Mouse (Mus musculus) myocyte (in vitro differentiated cells): ENCODE results near the gene AC129217.1. TPM values are rescaled to one million over a fixed set of nuclear protein-coding genes. Genes with fewer than 3 reads are reported as not detected.
A peak's percentile ranks its signal among the peaks of the same experiment; 100 is the strongest.
"Not testable (repeated sequence)": the region's sequence is repeated elsewhere in the genome, so short reads cannot be mapped to it uniquely, and the experiment has no call there.

Experiments
- H3K27me3 ChIP-seq: one replicate; pipeline ENCODE4 v1.6.1; 2011; ENCODE audit not compliant: control insufficient read depth, insufficient read depth, insufficient read length
- H3K36me3 ChIP-seq: one replicate; pipeline ENCODE4 v1.6.1; 2011; ENCODE audit not compliant: control insufficient read depth, insufficient read depth
- H3K4me2 ChIP-seq: one replicate; pipeline ENCODE4 v1.6.1; 2011; ENCODE audit warnings: low read depth, control low read depth
- H3K4me3 ChIP-seq: one replicate; pipeline ENCODE4 v1.5.1; 2011; ENCODE audit warnings: mild to moderate bottlenecking, control low read depth, moderate library complexity
- H3K79me2 ChIP-seq: one replicate; pipeline ENCODE4 v1.6.1; 2011; ENCODE audit not compliant: control insufficient read depth, insufficient read depth
- H3ac ChIP-seq: one replicate; pipeline ENCODE4 v1.6.1; 2011; ENCODE audit not compliant: control insufficient read depth, insufficient read length
- CEBPB ChIP-seq: IDR thresholded peaks from 2 replicates; pipeline ENCODE4 v1.6.1; 2011; ENCODE audit warnings: mild to moderate bottlenecking, moderate library complexity; ENCODE audit not compliant: poor library complexity, insufficient read depth, severe bottlenecking
- E2F4 ChIP-seq: IDR thresholded peaks from one replicate; pipeline ENCODE4 v1.6.1; 2011; ENCODE audit warnings: mild to moderate bottlenecking, control low read depth, moderate library complexity; ENCODE audit not compliant: insufficient read depth
- MAX ChIP-seq: IDR thresholded peaks from one replicate; pipeline ENCODE4 v1.6.1; 2011; ENCODE audit warnings: low read depth, mild to moderate bottlenecking, control low read depth
- MYOD1 ChIP-seq, 3 experiments: IDR thresholded peaks; one replicate each; pipeline ENCODE4 v1.6.1; 2011; ENCODE audit warnings: control low read depth in 2 of 3, low read depth in 2 of 3, mild to moderate bottlenecking in 2 of 3, moderate library complexity in 1 of 3; ENCODE audit not compliant: insufficient read length in 2 of 3, control insufficient read depth in 1 of 3
- MYOG ChIP-seq, 3 experiments: IDR thresholded peaks; one replicate each; pipeline ENCODE4 v1.6.1; 2011; ENCODE audit warnings: control low read depth in 2 of 3, low read depth in 2 of 3, mild to moderate bottlenecking in 2 of 3; ENCODE audit not compliant: insufficient read length in 2 of 3, control insufficient read depth in 1 of 3, insufficient read depth in 1 of 3
- POLR2A ChIP-seq: IDR thresholded peaks from one replicate; pipeline ENCODE4 v1.6.1; 2011; ENCODE audit warnings: low read depth, mild to moderate bottlenecking, control low read depth, moderate library complexity; ENCODE audit not compliant: insufficient read length
- POLR2AphosphoS2 ChIP-seq: IDR thresholded peaks from one replicate; pipeline ENCODE4 v1.6.1; 2011; ENCODE audit warnings: low read depth, control low read depth; ENCODE audit not compliant: insufficient read length
- REST ChIP-seq: IDR thresholded peaks from one replicate; pipeline ENCODE4 v1.6.1; 2011; ENCODE audit warnings: mild to moderate bottlenecking, control low read depth, moderate library complexity; ENCODE audit not compliant: insufficient read depth, insufficient read length
- SRF ChIP-seq: IDR thresholded peaks from one replicate; pipeline ENCODE4 v1.6.1; 2011; ENCODE audit warnings: low read depth; ENCODE audit not compliant: control insufficient read depth, insufficient read length
- TCF12 ChIP-seq: IDR thresholded peaks from one replicate; pipeline ENCODE4 v1.6.1; 2011; ENCODE audit warnings: mild to moderate bottlenecking, control low read depth; ENCODE audit not compliant: poor library complexity, insufficient read depth, severe bottlenecking
- TCF3 ChIP-seq: IDR thresholded peaks from one replicate; pipeline ENCODE4 v1.6.1; 2011; ENCODE audit warnings: low read depth, control low read depth; ENCODE audit not compliant: insufficient read length
- USF1 ChIP-seq: IDR thresholded peaks from one replicate; pipeline ENCODE4 v1.6.1; 2011; ENCODE audit warnings: low read depth, mild to moderate bottlenecking, control low read depth, moderate library complexity
- polyA plus RNA-seq: library from polyadenylated mRNA; unstranded; fragments of >200 nt; fragmentation: generic; extraction: Trizol; gene quantifications from one replicate; pipeline ENCODE4 v1.2.1, GENCODE M21; 2012; ENCODE audit warnings: missing spikeins

Gene AC129217.1
- polyA plus RNA-seq, 1 experiment = 1.00 TPM

DNA sequence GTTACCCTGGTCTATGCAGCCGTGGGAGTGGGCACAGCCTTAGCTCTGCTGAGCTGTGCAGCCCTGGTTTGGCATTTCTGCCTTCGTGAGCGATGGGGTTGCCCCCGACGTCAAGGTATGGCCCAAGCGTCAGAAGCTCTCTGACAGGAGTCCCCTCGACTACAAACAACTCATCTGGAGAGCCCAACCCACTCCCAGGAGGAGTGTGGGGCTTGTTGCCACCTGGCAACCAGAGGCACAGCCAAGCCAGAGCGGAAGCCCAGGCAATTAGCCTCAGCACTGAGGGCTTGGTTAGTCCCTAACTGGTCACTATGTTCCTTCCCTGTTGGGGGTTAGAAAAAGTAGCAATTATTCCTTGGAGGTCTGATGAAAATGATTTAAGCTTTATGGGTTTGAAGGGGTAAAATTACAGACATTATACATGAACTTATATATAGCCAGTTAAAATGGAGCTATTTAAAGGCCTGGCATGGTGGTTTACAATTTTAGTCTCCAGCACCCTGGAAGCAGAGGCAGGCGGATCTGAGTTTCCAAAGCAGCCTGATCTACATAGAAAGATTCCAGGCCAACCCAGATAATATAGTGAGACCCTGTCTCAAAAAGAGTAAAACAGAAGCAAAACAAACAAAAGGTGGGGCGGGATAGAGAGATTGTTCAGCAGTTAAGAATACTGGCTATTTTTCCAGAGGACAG, 22.8 kb downstream of the AC129217.1 start:
- no peaks in the 10 kb centered on the region for H3K79me2 ChIP-seq
- no peak overlapping the region for H3K4me2 ChIP-seq
- H3ac ChIP-seq = no peak overlapping the region
- no peaks in the 10 kb centered on the region for H3K27me3 ChIP-seq
- peaks cover 8% of the 10 kb centered on the region for H3K36me3 ChIP-seq
- TF ChIP-seq MYOD1 (IDR thresholded peaks at IDR 0.05; ENCODE audit: control insufficient read depth in 1 of 3, insufficient read length in 2 of 3, low read depth in 2 of 3) = no peak
- TF ChIP-seq CEBPB = no peak
- TF ChIP-seq TCF12 = no peak
- no peak for TF ChIP-seq POLR2AphosphoS2
- TF ChIP-seq USF1 = no peak
- TF ChIP-seq MYOG (IDR thresholded peaks at IDR 0.05; ENCODE audit: control insufficient read depth in 1 of 3, insufficient read depth in 1 of 3, insufficient read length in 2 of 3, low read depth in 2 of 3) = no peak
- no peak for TF ChIP-seq SRF
- TF ChIP-seq MAX = no peak
- TF ChIP-seq TCF3 = no peak
- no peak for TF ChIP-seq E2F4
- no peak for TF ChIP-seq POLR2A
- no peak for TF ChIP-seq REST
- no peak overlapping the region for H3K4me3 ChIP-seq

DNA sequence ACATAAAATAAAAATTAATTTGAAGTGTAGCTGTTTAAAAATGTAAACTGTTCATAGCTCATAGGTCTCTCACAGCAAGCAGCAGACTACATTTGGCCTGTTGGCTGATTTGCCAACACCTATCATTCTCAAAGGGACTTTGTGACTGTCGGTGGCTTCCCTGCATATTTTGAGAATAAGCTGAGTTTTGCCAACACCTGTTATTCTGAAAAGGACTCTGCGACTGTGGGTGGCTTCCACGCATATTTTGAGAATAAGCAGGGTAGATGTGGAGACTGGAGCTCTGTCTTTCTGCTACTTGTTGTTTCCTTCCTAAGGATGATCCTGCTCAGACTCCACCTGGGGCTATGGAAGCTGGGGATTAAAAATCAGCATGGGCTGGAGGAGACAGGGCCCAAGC, 23.5 kb downstream of the AC129217.1 start:
- Histone ChIP-seq H3K4me3 (no peak overlapping the region), H3K79me2 (no peaks in the 10 kb centered on the region), H3K4me2 (no peak overlapping the region), H3K36me3 (peaks cover 8% of the 10 kb centered on the region), H3ac (no peak overlapping the region), H3K27me3 (no peaks in the 10 kb centered on the region)
- TF ChIP-seq TCF12 (no peak), MYOD1 (IDR thresholded peaks at IDR 0.05; ENCODE audit: control insufficient read depth in 1 of 3, insufficient read length in 2 of 3, low read depth in 2 of 3) (no peak), CEBPB (no peak), USF1 (no peak), SRF (no peak), POLR2A (no peak), E2F4 (no peak)

DNA sequence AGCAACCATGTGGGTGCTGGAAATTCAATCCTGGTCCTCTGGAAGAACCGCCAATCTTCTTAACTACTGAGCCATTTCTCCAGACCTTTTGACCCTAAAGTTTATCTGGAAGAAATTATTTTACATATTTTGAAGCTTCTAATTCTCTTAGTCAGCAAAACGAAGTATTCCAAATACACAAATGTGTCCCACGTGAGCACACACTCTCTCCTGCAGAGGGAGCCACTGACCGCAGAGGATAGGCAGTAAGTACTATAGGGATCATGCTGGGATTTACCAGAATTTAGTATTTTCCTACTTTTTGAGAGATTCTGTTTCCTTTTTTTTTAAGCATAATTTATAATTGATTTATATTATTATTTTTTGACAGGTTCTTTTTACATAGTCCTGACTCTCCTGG, 28.1 kb downstream of the AC129217.1 start:
- Histone ChIP-seq H3K36me3 (no peaks in the 10 kb centered on the region), H3K27me3 (no peaks in the 10 kb centered on the region), H3ac (no peak overlapping the region), H3K4me3 (no peak overlapping the region), H3K79me2 (no peaks in the 10 kb centered on the region), H3K4me2 (no peak overlapping the region)
- no peak for TF ChIP-seq TCF12
- TF ChIP-seq USF1 = peak; percentile 78

DNA sequence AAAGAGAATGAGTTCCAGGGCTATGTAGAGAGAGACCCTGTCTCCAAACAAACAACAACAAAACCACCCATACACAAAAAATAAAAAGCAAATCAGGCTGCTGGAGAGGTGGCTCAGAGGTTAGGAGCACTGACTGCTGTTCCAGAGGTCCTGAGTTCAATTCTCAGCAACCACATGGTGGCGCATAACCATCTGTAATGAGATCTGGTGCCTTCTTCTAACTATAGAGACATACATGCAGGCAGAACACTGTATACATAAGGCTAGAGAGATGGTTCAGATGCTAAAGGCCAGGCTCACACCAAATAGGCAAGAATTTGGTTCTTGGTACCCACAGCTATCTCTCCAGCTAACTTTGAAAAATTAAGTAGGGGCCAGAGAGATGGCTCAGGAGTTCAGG, 29.4 kb downstream of the AC129217.1 start:
- TF ChIP-seq CEBPB (no peak), TCF3 (no peak), USF1 (no peak), POLR2A (no peak), MYOG (IDR thresholded peaks at IDR 0.05; ENCODE audit: control insufficient read depth in 1 of 3, insufficient read depth in 1 of 3, insufficient read length in 2 of 3, low read depth in 2 of 3) (no peak), MYOD1 (IDR thresholded peaks at IDR 0.05; ENCODE audit: control insufficient read depth in 1 of 3, insufficient read length in 2 of 3, low read depth in 2 of 3) (no peak), MAX (no peak), E2F4 (no peak), POLR2AphosphoS2 (no peak), TCF12 (no peak), REST (no peak), SRF (no peak)
- Histone ChIP-seq H3K36me3 (no peaks in the 10 kb centered on the region), H3K79me2 (no peaks in the 10 kb centered on the region), H3K4me2 (no peak overlapping the region), H3K4me3 (no peak overlapping the region), H3ac (no peak overlapping the region), H3K27me3 (no peaks in the 10 kb centered on the region)

DNA sequence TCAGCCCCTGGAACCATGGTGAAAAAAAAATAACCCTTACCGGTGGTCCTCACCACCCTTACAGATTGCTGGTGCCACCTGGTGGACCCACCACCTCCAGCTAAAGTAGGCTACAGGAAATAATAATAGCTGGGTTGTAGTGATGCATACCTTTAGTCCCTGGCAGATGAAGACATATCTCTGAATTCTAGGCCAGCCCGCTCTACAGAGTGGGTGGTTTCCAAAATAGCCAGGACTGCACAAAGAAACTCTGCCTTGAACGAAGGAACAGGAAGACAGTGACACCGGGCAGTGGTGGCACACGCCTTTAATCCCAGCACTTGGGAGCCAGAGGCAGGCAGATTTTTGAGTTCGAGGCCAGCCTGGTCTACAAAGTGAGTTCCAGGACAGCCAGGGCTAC, 34.7 kb downstream of the AC129217.1 start:
- Histone ChIP-seq H3K27me3 (no peaks in the 10 kb centered on the region), H3K36me3 (no peaks in the 10 kb centered on the region), H3K79me2 (no peaks in the 10 kb centered on the region), H3ac (no peak overlapping the region), H3K4me2 (no peak overlapping the region), H3K4me3 (no peak overlapping the region)
- TF ChIP-seq POLR2AphosphoS2 = no peak
- no peak for TF ChIP-seq USF1
- TF ChIP-seq E2F4 = no peak

DNA sequence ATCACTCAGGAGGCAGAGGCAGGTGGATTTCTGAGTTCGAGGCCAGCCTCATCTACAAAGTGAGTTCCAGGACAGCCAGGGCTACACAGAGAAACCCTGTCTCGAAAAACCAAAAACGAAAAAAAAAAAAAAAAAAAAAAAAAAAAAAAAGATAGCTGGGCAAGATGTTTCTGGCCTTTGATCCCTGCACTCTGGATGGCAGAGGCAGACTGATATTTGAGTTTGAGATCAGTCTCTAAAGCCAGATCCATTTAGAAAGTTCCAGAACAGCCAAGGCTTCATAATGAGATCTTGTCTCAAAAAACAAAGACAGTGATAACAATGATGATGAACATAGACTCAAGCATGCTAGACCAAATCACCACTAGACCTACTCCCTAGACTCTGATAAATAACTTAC, 40.8 kb downstream of the AC129217.1 start:
- peak overlapping the region; percentile 80 for H3ac ChIP-seq
- peaks cover 19% of the 10 kb centered on the region for H3K79me2 ChIP-seq
- H3K4me3 ChIP-seq = peak overlapping the region; percentile 77
- peaks cover 19% of the 10 kb centered on the region for H3K36me3 ChIP-seq
- H3K4me2 ChIP-seq = peak overlapping the region; percentile 75
- not testable (repeated sequence) for H3K27me3 ChIP-seq
